In genomic region chr12:10600111-10600510, GRCm38 (mm10) we compare ENCODE assay signal across 25 mouse cellular contexts.
DNase-seq lines count a peak whose midpoint lies in the region; ATAC-seq and TF ChIP-seq lines count a peak whose summit lies in the region.
"Had no signal": no experiment of that assay in that cellular context is flagged by ENCODE, and none has a peak within 500 bp of the region (broad histone marks: within the 10 kb centered on the region; RNA-seq: fewer than 3 reads in every experiment).

No protein-coding gene starts in this region.

- H3K4me1 ChIP-seq in hindbrain, embryonic 14.5 days (replicated peaks; ENCODE audit: control insufficient read depth, insufficient read depth, low read length): no peaks in the 10 kb centered on the region
- no peaks in the 10 kb centered on the region for H3K4me1 ChIP-seq in hindbrain, embryonic 13.5 days (replicated peaks)
- no peaks in the 10 kb centered on the region for H3K4me1 ChIP-seq in hindbrain, embryonic 16.5 days (ENCODE audit: control insufficient read depth, insufficient read depth, low read depth, low read length)
- H3K4me1 ChIP-seq in hindbrain, embryonic 12.5 days: no peaks in the 10 kb centered on the region
- H3K4me1 ChIP-seq in midbrain, postnatal 0 days (ENCODE audit: insufficient read depth, low read length): no peaks in the 10 kb centered on the region
- no peaks in the 10 kb centered on the region for H3K4me1 ChIP-seq in midbrain, embryonic 10.5 days
- no peaks in the 10 kb centered on the region for H3K4me1 ChIP-seq in neural tube, embryonic 14.5 days (ENCODE audit: control insufficient read depth, insufficient read depth, low read length)
- no peaks in the 10 kb centered on the region for H3K4me1 ChIP-seq in forebrain, embryonic 15.5 days
- H3K4me1 ChIP-seq: embryonic facial prominence, embryonic 10.5 days; embryonic facial prominence, embryonic 12.5 days; forebrain, embryonic 13.5 days had no signal

- no peak overlapping the region for H3K9ac ChIP-seq in hindbrain, embryonic 14.5 days
- no peak overlapping the region for H3K9ac ChIP-seq in hindbrain, embryonic 13.5 days
- no peak overlapping the region for H3K9ac ChIP-seq in hindbrain, embryonic 16.5 days (ENCODE audit: low read depth, low read length)
- no peak overlapping the region for H3K9ac ChIP-seq in hindbrain, embryonic 12.5 days
- no peak overlapping the region for H3K9ac ChIP-seq in midbrain, postnatal 0 days (replicated peaks; ENCODE audit: low read length, poor library complexity, severe bottlenecking)
- no peak overlapping the region for H3K9ac ChIP-seq in neural tube, embryonic 14.5 days (replicated peaks; ENCODE audit: low read depth, low read length)
- H3K9ac ChIP-seq in forebrain, embryonic 15.5 days (replicated peaks): no peak overlapping the region
- H3K9ac ChIP-seq: embryonic facial prominence, embryonic 12.5 days; forebrain, embryonic 13.5 days had no signal

- no peaks in the 10 kb centered on the region for H3K36me3 ChIP-seq in hindbrain, embryonic 14.5 days (replicated peaks; ENCODE audit: control insufficient read depth, insufficient read depth)
- H3K36me3 ChIP-seq in hindbrain, embryonic 13.5 days: no peaks in the 10 kb centered on the region
- no peaks in the 10 kb centered on the region for H3K36me3 ChIP-seq in hindbrain, embryonic 16.5 days (ENCODE audit: control insufficient read depth, insufficient read depth, low read length)
- no peaks in the 10 kb centered on the region for H3K36me3 ChIP-seq in hindbrain, embryonic 12.5 days
- no peaks in the 10 kb centered on the region for H3K36me3 ChIP-seq in midbrain, postnatal 0 days (ENCODE audit: insufficient read depth, low read length)
- H3K36me3 ChIP-seq in midbrain, embryonic 10.5 days: no peaks in the 10 kb centered on the region
- H3K36me3 ChIP-seq in neural tube, embryonic 14.5 days (ENCODE audit: control insufficient read depth, insufficient read depth, low read length): no peaks in the 10 kb centered on the region
- no peaks in the 10 kb centered on the region for H3K36me3 ChIP-seq in forebrain, embryonic 15.5 days
- H3K36me3 ChIP-seq: embryonic facial prominence, embryonic 10.5 days; embryonic facial prominence, embryonic 12.5 days; G1E had no signal

- H3K4me3 ChIP-seq in hindbrain, embryonic 14.5 days (replicated peaks; ENCODE audit: low read length): no peak overlapping the region
- H3K4me3 ChIP-seq in hindbrain, embryonic 13.5 days: no peak overlapping the region
- H3K4me3 ChIP-seq in hindbrain, embryonic 16.5 days (ENCODE audit: low read length): no peak overlapping the region
- H3K4me3 ChIP-seq in hindbrain, embryonic 12.5 days: no peak overlapping the region
- H3K4me3 ChIP-seq in midbrain, postnatal 0 days (ENCODE audit: low read depth, low read length): no peak overlapping the region
- H3K4me3 ChIP-seq in midbrain, embryonic 10.5 days: no peak overlapping the region
- H3K4me3 ChIP-seq in neural tube, embryonic 14.5 days (ENCODE audit: low read depth, low read length): no peak overlapping the region
- H3K4me3 ChIP-seq in forebrain, embryonic 15.5 days: no peak overlapping the region
- H3K4me3 ChIP-seq: embryonic facial prominence, embryonic 10.5 days; embryonic facial prominence, embryonic 12.5 days; forebrain, embryonic 13.5 days had no signal

- WGBS in hindbrain, embryonic 14.5 days: 77% methylated on average over 6 of the region's 6 CpGs
- WGBS in hindbrain, embryonic 13.5 days: 73% methylated on average over 6 of the region's 6 CpGs
- WGBS in hindbrain, embryonic 16.5 days: 71% methylated on average over 6 of the region's 6 CpGs
- WGBS in hindbrain, embryonic 12.5 days: 81% methylated on average over 6 of the region's 6 CpGs
- WGBS in midbrain, postnatal 0 days: 79% methylated on average over 6 of the region's 6 CpGs
- WGBS in midbrain, embryonic 10.5 days: 85% methylated on average over 6 of the region's 6 CpGs
- 58% methylated on average over 6 of the region's 6 CpGs for WGBS in neural tube, embryonic 14.5 days
- 75% methylated on average over 6 of the region's 6 CpGs for WGBS in forebrain, embryonic 15.5 days

- no peaks in the 10 kb centered on the region for H3K9me3 ChIP-seq in hindbrain, embryonic 14.5 days (ENCODE audit: control insufficient read depth, low read length)
- H3K9me3 ChIP-seq in hindbrain, embryonic 13.5 days: no peaks in the 10 kb centered on the region
- H3K9me3 ChIP-seq in hindbrain, embryonic 16.5 days (ENCODE audit: control insufficient read depth, low read length): no peaks in the 10 kb centered on the region
- no peaks in the 10 kb centered on the region for H3K9me3 ChIP-seq in hindbrain, embryonic 12.5 days (replicated peaks)
- no peaks in the 10 kb centered on the region for H3K9me3 ChIP-seq in midbrain, postnatal 0 days (ENCODE audit: low read length)
- no peaks in the 10 kb centered on the region for H3K9me3 ChIP-seq in midbrain, embryonic 10.5 days (replicated peaks)
- H3K9me3 ChIP-seq in neural tube, embryonic 14.5 days (ENCODE audit: control insufficient read depth, low read length): no peaks in the 10 kb centered on the region
- no peaks in the 10 kb centered on the region for H3K9me3 ChIP-seq in forebrain, embryonic 15.5 days
- H3K9me3 ChIP-seq: embryonic facial prominence, embryonic 10.5 days; embryonic facial prominence, embryonic 12.5 days; forebrain, embryonic 13.5 days; G1E had no signal

- no peaks in the 10 kb centered on the region for H3K27me3 ChIP-seq in hindbrain, embryonic 14.5 days (ENCODE audit: control insufficient read depth, insufficient read depth, low read length)
- H3K27me3 ChIP-seq in hindbrain, embryonic 13.5 days: no peaks in the 10 kb centered on the region
- no peaks in the 10 kb centered on the region; the same call in 1 of the 2 replicates for H3K27me3 ChIP-seq in hindbrain, embryonic 16.5 days (replicated peaks; ENCODE audit: control insufficient read depth, insufficient read depth, low read length)
- no peaks in the 10 kb centered on the region for H3K27me3 ChIP-seq in hindbrain, embryonic 12.5 days
- H3K27me3 ChIP-seq in midbrain, postnatal 0 days (ENCODE audit: insufficient read depth, low read length): no peaks in the 10 kb centered on the region
- no peaks in the 10 kb centered on the region for H3K27me3 ChIP-seq in midbrain, embryonic 10.5 days (ENCODE audit: low read depth, poor library complexity, severe bottlenecking)
- no peaks in the 10 kb centered on the region for H3K27me3 ChIP-seq in neural tube, embryonic 14.5 days (ENCODE audit: control insufficient read depth, insufficient read depth, low read length)
- no peaks in the 10 kb centered on the region for H3K27me3 ChIP-seq in forebrain, embryonic 15.5 days
- H3K27me3 ChIP-seq: CH12.LX; embryonic facial prominence, embryonic 12.5 days; forebrain, embryonic 13.5 days had no signal

- DNase-seq in hindbrain, embryonic 14.5 days (ENCODE audit: low spot score): peak; percentile 27
- peak; percentile 3 for DNase-seq in midbrain, postnatal 0 days (ENCODE audit: low spot score)
- no peak for DNase-seq in midbrain, embryonic 10.5 days (ENCODE audit: low spot score)
- DNase-seq: adrenal gland, adult 8-10 months; adrenal gland, postnatal 14 days; adrenal gland, postnatal 36 days; B cell, adult 2 months; cerebellum, adult 11-12 months; cerebellum, adult 2 months; cerebellum, adult 9-10 months; cerebellum, postnatal 10 days; cerebellum, postnatal 25 days had no signal

- peak; percentile 60; the same call in 1 of the 2 replicates for ATAC-seq in hindbrain, embryonic 14.5 days (ENCODE audit: low FRiP score)
- ATAC-seq in hindbrain, embryonic 13.5 days (ENCODE audit: low FRiP score): no peak
- peak; percentile 73 for ATAC-seq in hindbrain, embryonic 16.5 days
- no peak for ATAC-seq in hindbrain, embryonic 12.5 days (ENCODE audit: low FRiP score)
- ATAC-seq in midbrain, postnatal 0 days (ENCODE audit: low FRiP score): no peak
- ATAC-seq in neural tube, embryonic 14.5 days (ENCODE audit: low read depth): peak; percentile 58; the same call in 1 of the 2 replicates
- no peak for ATAC-seq in forebrain, embryonic 15.5 days (replicated peaks)
- ATAC-seq: activated CD4-positive, CD25-positive, alpha-beta regulatory T cell, adult 4 months; CD4-positive, CD25-positive, alpha-beta regulatory T cell, adult 4 months; forebrain, embryonic 13.5 days; Patski had no signal

- no peak for TF ChIP-seq CTCF in midbrain, postnatal 0 days (IDR thresholded peaks at IDR 0.05)

- H3K27ac ChIP-seq in hindbrain, embryonic 14.5 days: no peak overlapping the region
- no peak overlapping the region for H3K27ac ChIP-seq in hindbrain, embryonic 13.5 days
- H3K27ac ChIP-seq in hindbrain, embryonic 16.5 days (ENCODE audit: low read depth, low read length): no peak overlapping the region
- H3K27ac ChIP-seq in hindbrain, embryonic 12.5 days: no peak overlapping the region
- no peak overlapping the region for H3K27ac ChIP-seq in midbrain, postnatal 0 days (ENCODE audit: low read depth, low read length)
- H3K27ac ChIP-seq in midbrain, embryonic 10.5 days (replicated peaks): no peak overlapping the region
- no peak overlapping the region for H3K27ac ChIP-seq in neural tube, embryonic 14.5 days (ENCODE audit: low read depth, low read length)
- H3K27ac ChIP-seq in forebrain, embryonic 15.5 days (replicated peaks): no peak overlapping the region
- H3K27ac ChIP-seq: embryonic facial prominence, embryonic 10.5 days; embryonic facial prominence, embryonic 12.5 days; forebrain, embryonic 13.5 days had no signal

- H3K4me2 ChIP-seq in hindbrain, embryonic 14.5 days (replicated peaks): no peak overlapping the region
- H3K4me2 ChIP-seq in hindbrain, embryonic 13.5 days: no peak overlapping the region
- H3K4me2 ChIP-seq in hindbrain, embryonic 16.5 days (ENCODE audit: low read length): no peak overlapping the region
- no peak overlapping the region for H3K4me2 ChIP-seq in hindbrain, embryonic 12.5 days (replicated peaks)
- no peak overlapping the region for H3K4me2 ChIP-seq in midbrain, postnatal 0 days (ENCODE audit: low read depth, low read length, poor library complexity, severe bottlenecking)
- H3K4me2 ChIP-seq in neural tube, embryonic 14.5 days (ENCODE audit: low read depth, low read length): no peak overlapping the region
- no peak overlapping the region for H3K4me2 ChIP-seq in forebrain, embryonic 15.5 days (replicated peaks)
- H3K4me2 ChIP-seq: embryonic facial prominence, embryonic 12.5 days; forebrain, embryonic 13.5 days had no signal

Comparison
In these comparisons a context has a peak if more than half of its experiments do, and no peak if none do; other contexts are left out.
1. ATAC-seq: peak in hindbrain, embryonic 14.5 days (single experiment), hindbrain, embryonic 16.5 days (single experiment) and neural tube, embryonic 14.5 days (single experiment); none in hindbrain, embryonic 13.5 days (single experiment), hindbrain, embryonic 12.5 days (single experiment), midbrain, postnatal 0 days (single experiment) and forebrain, embryonic 15.5 days (single experiment).